Mouse (Mus musculus) limb, embryonic 14.5 days (tissue): ENCODE measurements at regions not wholly inside any gene's neighbourhood (a gene's known extent, or its start where the extent isn't known, plus 50 kb on each side); places are given as distances from the start of the nearest gene placed in this dataset.

Source experiments
- ATAC-seq: fragments of 200-750 bp; cut with Nextera tagmentation; 2 replicates; pipeline ENCODE4 v1.8.0; 2017; ENCODE audit warnings: low read depth, moderate number of reproducible peaks, moderate TSS enrichment; ENCODE audit not compliant: low FRiP score
- DNase-seq: peaks from one replicate; pipeline ENCODE4 v3.0.0-alpha.2; 2015; ENCODE audit warnings: low spot score
- H3K27ac ChIP-seq: fragments of 300-500 bp; sonication (generic); replicated peaks from 2 replicates; pipeline ENCODE4 v1.5.1; 2014; ENCODE audit warnings: low read depth, mild to moderate bottlenecking, low read length, moderate library complexity, mixed read lengths
- H3K27me3 ChIP-seq: fragments of 300-500 bp; sonication (generic); 2 replicates; pipeline ENCODE4 v1.6.1; 2014; ENCODE audit warnings: low read length, mixed read lengths; ENCODE audit not compliant: control insufficient read depth, insufficient read depth
- H3K36me3 ChIP-seq: fragments of 300-500 bp; sonication (generic); 2 replicates; pipeline ENCODE4 v1.6.1; 2014; ENCODE audit warnings: mild to moderate bottlenecking, low read length, moderate library complexity, mixed read lengths; ENCODE audit not compliant: control insufficient read depth, insufficient read depth
- H3K4me1 ChIP-seq: fragments of 300-500 bp; sonication (generic); 2 replicates; pipeline ENCODE4 v1.6.1; 2014; ENCODE audit warnings: antibody characterized with exemption, low read length, mixed read lengths; ENCODE audit not compliant: control insufficient read depth, insufficient read depth
- H3K4me2 ChIP-seq: fragments of 300-500 bp; sonication (generic); replicated peaks from 2 replicates; pipeline ENCODE4 v1.6.1; 2014; ENCODE audit warnings: low read depth, mild to moderate bottlenecking, low read length, moderate library complexity; ENCODE audit not compliant: severe bottlenecking
- H3K4me3 ChIP-seq: fragments of 300-500 bp; sonication (generic); replicated peaks from 2 replicates; pipeline ENCODE4 v1.5.1; 2014; ENCODE audit warnings: low read length
- H3K9ac ChIP-seq: fragments of 300-500 bp; sonication (generic); 2 replicates; pipeline ENCODE4 v1.6.1; 2014; ENCODE audit warnings: mild to moderate bottlenecking, low read depth, low read length, moderate library complexity; ENCODE audit not compliant: severe bottlenecking
- H3K9me3 ChIP-seq: fragments of 300-500 bp; sonication (generic); 2 replicates; pipeline ENCODE4 v1.6.1; 2016; ENCODE audit warnings: low read length; ENCODE audit not compliant: control insufficient read depth
- POLR2A ChIP-seq: fragments of 200-500 bp; IDR thresholded peaks from 2 replicates; pipeline ENCODE4 v1.8.0; 2012; ENCODE audit warnings: inconsistent platforms, mild to moderate bottlenecking, moderate library complexity, borderline replicate concordance; ENCODE audit not compliant: insufficient read depth, insufficient read length; ENCODE audit errors: extremely low read depth
- WGBS: fragments of 180-500 bp; shearing (Covaris S2); extraction: QIAGEN DNeasy Blood & Tissue Kit; methylation state at CpG from one replicate; pipeline ENCODE4 v1.1.7; 2014; 5-methylcytosine and 5-hydroxymethylcytosine counted together

DNA sequence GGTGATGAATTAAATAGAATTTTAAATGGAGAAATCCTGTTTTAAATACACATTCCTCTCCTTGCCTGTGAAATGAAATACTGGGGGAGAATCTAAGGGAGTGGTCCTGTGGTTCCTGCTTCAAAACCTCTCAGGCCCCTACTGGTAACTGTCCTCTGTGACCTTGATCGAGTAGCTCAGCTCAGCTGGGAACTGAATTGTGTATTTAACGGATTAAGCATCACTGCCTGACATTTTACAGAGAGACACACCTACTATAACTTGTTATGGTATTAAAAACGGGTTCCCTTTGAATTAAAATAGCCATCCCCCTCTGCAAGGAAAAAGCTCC, 203.2 kb upstream of the Chl1 start:
- Histone ChIP-seq H3K4me2 (no peak overlapping the region), H3K36me3 (no peaks in the 10 kb centered on the region), H3K4me1 (no peaks in the 10 kb centered on the region), H3K9me3 (no peaks in the 10 kb centered on the region), H3K4me3 (no peak overlapping the region), H3K27ac (no peak overlapping the region), H3K9ac (no peak overlapping the region), H3K27me3 (no peaks in the 10 kb centered on the region)
- WGBS: 34% methylated on average over 3 of the region's 3 CpGs
- TF ChIP-seq POLR2A: no peak
- no peak for DNase-seq
- no peak for ATAC-seq

DNA sequence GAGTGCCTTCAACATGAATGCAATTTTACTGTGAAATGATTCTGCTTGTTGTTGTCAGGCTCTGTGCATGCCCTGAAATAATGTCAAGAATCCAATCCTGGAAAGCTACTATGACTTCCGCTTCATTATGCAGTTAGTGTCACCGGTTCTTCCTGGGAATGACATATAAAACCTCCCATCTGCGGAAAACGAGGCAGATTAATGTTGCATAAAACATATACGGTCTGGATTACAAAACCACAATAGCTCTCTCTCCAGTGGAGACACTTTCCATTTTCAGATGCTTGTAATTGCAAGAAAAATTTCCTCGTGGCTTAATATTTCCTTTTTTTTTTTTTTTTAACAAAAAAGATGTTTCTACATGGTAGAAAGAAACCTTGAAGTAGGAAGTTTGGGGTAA, 198.2 kb upstream of the Chl1 start:
- no peak for TF ChIP-seq POLR2A
- DNase-seq: no peak
- no peaks in the 10 kb centered on the region for H3K27me3 ChIP-seq

GRCm38 (mm10) chr6:103312935-103313334, 197.5 kb upstream of the Chl1 start:
- Histone ChIP-seq H3K9me3 (no peaks in the 10 kb centered on the region), H3K9ac (no peak overlapping the region), H3K27ac (no peak overlapping the region), H3K4me2 (no peak overlapping the region), H3K27me3 (no peaks in the 10 kb centered on the region), H3K4me1 (no peaks in the 10 kb centered on the region), H3K36me3 (no peaks in the 10 kb centered on the region), H3K4me3 (no peak overlapping the region)
- ATAC-seq (no peak), DNase-seq (no peak)
- WGBS: 72% methylated on average over 5 of the region's 5 CpGs
- TF ChIP-seq POLR2A: no peak

More for the DNA sequence above, 198.2 kb upstream of the Chl1 start:
- no peak for ATAC-seq
- no peak overlapping the region for H3K9ac ChIP-seq
- no peaks in the 10 kb centered on the region for H3K36me3 ChIP-seq
- H3K4me3 ChIP-seq: no peak overlapping the region
- WGBS: 56% methylated on average over 6 of the region's 6 CpGs
- H3K9me3 ChIP-seq: no peaks in the 10 kb centered on the region
- H3K4me2 ChIP-seq: no peak overlapping the region
- no peak overlapping the region for H3K27ac ChIP-seq
- no peaks in the 10 kb centered on the region for H3K4me1 ChIP-seq

- Histone ChIP-seq H3K9me3 (no peaks in the 10 kb centered on the region), H3K4me2 (no peak overlapping the region), H3K4me3 (no peak overlapping the region), H3K4me1 (no peaks in the 10 kb centered on the region), H3K36me3 (no peaks in the 10 kb centered on the region), H3K27ac (no peak overlapping the region), H3K27me3 (no peaks in the 10 kb centered on the region), H3K9ac (no peak overlapping the region)
- ATAC-seq: no peak
- no peak for DNase-seq
- no peak for TF ChIP-seq POLR2A
- 22% methylated on average over 6 of the region's 6 CpGs for WGBS
Measured at GRCm38 (mm10) chr6:103318081-103318480, 192.3 kb upstream of the Chl1 start.

DNA sequence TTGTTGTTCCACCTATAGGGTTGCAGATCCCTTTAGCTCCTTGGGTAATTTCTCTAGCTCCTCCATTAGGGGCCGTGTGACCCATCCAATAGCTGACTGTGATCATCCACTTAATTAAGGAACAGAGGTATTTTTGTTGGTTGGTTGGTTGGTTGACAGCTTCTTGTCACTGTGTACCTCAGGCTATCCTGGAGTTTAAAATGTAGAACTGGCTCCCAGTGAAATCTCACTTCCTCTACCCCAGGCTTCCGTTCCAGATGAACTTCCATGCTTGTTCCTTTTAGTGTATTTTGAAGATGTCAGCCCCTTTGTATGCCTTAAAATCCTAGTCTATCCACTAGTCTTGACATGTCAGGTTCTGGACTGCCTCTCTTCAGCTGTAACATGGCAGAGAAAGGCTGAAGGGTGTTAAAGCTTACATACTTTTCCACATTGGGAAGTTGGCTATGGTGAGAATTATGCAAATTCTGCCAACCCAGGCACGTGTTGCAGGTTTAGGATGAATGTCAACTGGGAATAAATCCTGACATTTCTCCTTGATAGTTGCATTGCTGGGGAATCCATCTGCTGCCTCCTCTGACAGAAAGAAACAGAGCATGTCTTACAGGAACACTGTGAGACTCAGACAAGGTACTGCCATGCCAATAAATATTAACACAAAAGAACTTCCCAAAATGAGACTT, 191.6 kb upstream of the Chl1 start:
- ATAC-seq (no peak), DNase-seq (no peak)
- no peaks in the 10 kb centered on the region for H3K4me1 ChIP-seq
- H3K9ac ChIP-seq: no peak overlapping the region
- no peak for TF ChIP-seq POLR2A
- no peaks in the 10 kb centered on the region for H3K27me3 ChIP-seq
- no peak overlapping the region for H3K4me2 ChIP-seq
- no peak overlapping the region for H3K4me3 ChIP-seq
- WGBS: 75% methylated on average over 3 of the region's 3 CpGs
- H3K27ac ChIP-seq: no peak overlapping the region
- no peaks in the 10 kb centered on the region for H3K36me3 ChIP-seq
- no peaks in the 10 kb centered on the region for H3K9me3 ChIP-seq

GRCm38 (mm10) chr6:103319964-103320363, 190.4 kb upstream of the Chl1 start:
- no peak overlapping the region for H3K4me2 ChIP-seq
- H3K36me3 ChIP-seq: no peaks in the 10 kb centered on the region
- no peak for ATAC-seq
- WGBS: 39% methylated on average over 2 of the region's 2 CpGs
- no peak overlapping the region for H3K9ac ChIP-seq
- H3K4me3 ChIP-seq: no peak overlapping the region
- H3K9me3 ChIP-seq: no peaks in the 10 kb centered on the region
- no peak for DNase-seq
- H3K4me1 ChIP-seq: no peaks in the 10 kb centered on the region
- no peak overlapping the region for H3K27ac ChIP-seq
- no peak for TF ChIP-seq POLR2A
- H3K27me3 ChIP-seq: no peaks in the 10 kb centered on the region
